Mouse (Mus musculus): Measurements from ENCODE around the gene Taf3.

GRCm38 (mm10) chr2:10024264-10024663, 24.1 kb downstream of the Taf3 start:
- TF ChIP-seq TAL1 (IDR thresholded peaks at IDR 0.05; ENCODE audit: low read length) = no peak
- no peak for TF ChIP-seq GATA1 (IDR thresholded peaks at IDR 0.05; ENCODE audit: low read length)
